Mouse (Mus musculus) cerebellum, adult 18-20 months (tissue): ENCODE measurements around the gene Lrrn1.

Experiments used
- DNase-seq, 2 experiments: peaks; one replicate each; pipeline ENCODE4 v3.0.0; 2021

The Lrrn1 gene

GRCm38 (mm10) chr6:107528877-107529864, at the start of gene Lrrn1:
Gene Lrrn1, plus strand, starts transcription at chr6:107529768.
- peak; percentile 90 for DNase-seq

GRCm38 (mm10) chr6:107494491-107494890, 35.1 kb upstream of the Lrrn1 start:
- DNase-seq, result no peak

DNA sequence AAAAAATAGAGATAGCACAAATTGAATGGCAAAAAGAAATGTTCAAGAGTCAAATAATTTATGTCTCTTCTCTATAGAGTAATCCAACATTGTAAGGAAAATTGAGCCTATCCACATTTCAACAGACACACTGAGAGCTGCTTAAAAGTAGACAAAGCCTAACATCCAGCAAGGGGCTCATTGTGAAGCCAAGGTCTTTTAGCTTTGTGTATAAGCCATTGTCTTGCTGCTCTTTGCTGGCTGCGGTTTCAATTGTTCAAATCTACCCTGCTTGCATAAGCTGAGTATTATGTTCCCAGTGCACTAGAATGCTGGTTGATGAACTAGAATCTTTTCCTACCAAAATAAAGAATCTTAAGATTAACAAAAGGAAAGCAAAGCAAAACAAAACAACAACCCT, 33.7 kb upstream of the Lrrn1 start:
- DNase-seq, result no peak

- no peak for DNase-seq
These were observed 15.9 kb upstream of the Lrrn1 start for GRCm38 (mm10) chr6:107513716-107514115.

- no peak for DNase-seq
These were observed 5.6 kb upstream of the Lrrn1 start for GRCm38 (mm10) chr6:107523953-107524352.

DNA sequence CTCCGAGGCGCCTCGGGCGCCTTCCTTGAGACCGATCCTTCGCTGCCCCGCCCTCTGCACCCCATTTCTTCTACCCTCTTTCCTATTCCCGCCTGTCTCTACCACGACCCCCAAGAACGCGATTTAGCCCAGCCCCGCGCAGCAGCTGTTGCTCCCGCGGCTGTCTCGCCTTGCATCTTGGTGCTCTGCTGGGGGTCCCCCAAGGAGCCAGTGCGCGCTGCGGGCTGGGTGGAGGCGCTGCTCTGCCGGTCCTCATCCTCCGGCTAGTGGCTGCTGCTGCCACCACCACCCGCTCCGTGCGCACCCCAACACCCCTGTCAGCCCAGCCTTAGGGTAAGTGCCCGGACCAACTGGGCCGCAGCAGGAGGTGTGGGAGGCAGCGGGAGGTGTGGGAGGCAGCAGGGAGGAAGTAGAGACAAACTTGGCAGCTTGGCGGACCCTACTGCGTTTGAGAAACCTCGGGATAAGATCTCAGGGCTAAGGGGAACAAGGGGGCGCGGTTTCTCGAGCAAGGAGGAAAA, 403 bp downstream of the Lrrn1 start:
- peak; percentile 75 for DNase-seq

DNA sequence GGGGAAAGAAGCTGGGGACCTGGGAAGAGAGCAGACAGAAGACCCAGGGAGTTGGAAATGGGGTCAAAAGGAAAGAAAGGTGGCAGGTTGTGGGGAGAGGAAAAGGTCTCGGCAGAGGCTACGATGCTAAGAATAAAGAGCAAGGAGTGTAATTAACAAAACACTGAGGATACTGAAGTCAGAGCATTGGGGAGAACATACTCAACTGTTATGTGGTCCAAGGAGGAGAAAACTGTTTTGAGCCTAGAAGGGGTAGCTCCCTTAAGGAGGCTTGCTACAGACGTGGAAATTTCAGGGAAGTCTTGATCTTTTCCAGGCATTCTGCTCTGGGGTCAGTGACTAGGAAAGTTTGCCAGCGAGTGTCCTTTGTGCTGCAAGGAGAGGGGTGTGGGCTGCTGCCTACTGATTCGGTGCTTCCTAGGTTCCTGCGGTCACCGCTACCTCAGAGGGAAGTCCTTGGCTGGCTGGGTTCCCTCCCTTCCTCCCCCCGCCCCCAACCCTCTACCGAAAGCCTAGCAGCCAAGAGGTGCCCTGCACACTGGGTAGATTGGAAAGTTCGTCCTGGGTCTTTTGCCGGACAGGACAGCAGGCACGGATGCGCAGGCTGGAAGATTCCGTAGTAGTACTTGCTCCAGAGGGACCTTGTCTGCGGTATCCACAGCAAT, 1.2 kb downstream of the Lrrn1 start:
- peak; percentile 41 to 51 for DNase-seq

GRCm38 (mm10) chr6:107531526-107532080, 2.0 kb downstream of the Lrrn1 start:
- DNase-seq, result no peak

GRCm38 (mm10) chr6:107534533-107534932, 5.0 kb downstream of the Lrrn1 start:
- DNase-seq, result no peak

- DNase-seq, result no peak
These were observed 7.1 kb downstream of the Lrrn1 start for GRCm38 (mm10) chr6:107536631-107537030.

DNA sequence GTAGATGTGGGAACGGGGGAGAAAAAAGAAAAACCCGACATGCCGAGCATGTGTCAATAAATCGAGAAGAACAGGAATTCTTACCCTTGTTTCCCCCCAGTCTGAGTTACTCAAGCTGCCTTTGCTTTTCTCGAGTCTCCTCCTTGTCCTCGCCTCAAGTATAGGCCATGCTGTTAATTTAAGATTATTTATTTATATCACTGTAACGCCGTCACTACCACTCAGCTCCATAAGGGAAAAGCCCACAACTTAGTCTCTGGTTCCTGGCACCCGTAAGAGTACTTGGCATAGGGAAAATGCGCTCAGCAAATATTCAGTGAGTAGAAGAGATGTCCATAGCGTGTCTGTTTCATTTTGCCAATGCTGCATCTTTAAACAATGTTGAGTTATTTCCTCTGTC, 11.7 kb downstream of the Lrrn1 start:
- no peak for DNase-seq

DNA sequence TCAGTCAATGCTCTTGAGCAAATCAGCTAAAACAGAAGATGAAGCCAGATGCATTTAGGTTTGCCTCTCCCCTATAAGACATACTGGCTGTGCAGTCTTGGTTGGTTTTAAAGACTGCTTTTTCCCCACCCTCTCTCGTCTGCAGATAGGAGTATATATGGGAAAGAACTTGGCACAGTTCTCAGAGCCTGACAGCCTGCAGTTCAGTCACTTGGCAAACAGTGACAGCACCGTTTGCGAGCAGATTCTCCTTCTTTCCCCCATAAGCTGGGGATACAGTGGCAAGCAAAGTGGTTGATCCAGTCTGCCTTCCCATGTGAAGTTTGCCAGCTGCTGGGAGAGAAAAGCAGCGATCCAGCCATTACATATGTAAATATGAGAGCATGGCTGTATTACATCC, 12.3 kb downstream of the Lrrn1 start:
- DNase-seq, result peak; percentile 49 to 57

DNA sequence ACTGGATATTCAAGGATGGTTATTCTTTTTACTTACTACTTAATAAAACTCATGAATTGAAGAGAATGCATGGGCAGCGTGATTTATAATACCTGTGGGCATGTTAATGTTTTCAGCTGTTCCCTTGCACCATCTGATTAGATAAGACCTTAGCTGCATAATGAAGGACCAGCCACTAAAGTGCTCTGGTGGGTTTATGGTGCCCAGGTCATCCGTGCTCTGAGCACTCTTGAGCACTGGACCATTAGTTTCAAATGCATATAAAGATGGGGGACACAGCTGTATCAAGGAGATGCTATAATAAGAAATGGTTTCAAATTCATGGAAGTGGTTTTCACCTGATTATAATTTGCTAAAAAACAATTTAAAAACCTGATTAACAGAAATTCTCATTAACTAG, 16.7 kb downstream of the Lrrn1 start:
- DNase-seq, result no peak

DNA sequence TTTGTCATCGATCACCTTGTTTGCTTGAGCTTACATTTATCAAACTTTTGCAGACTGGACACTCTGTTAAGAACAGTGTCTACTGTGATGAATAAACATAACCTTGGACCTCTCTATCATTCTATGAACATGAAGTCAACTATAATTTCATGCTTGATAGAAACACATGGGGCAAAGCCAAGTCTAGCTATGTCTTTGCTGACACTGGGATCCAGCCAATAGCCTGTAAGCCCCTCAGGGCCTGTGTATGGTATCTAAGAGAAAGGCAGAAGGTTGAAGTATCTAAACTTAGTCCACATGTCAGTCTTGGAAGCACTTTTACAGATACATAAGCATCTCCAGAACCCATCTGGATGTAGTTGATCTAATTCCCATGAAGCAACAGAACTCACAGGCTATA, 22.9 kb downstream of the Lrrn1 start:
- DNase-seq, result no peak

DNA sequence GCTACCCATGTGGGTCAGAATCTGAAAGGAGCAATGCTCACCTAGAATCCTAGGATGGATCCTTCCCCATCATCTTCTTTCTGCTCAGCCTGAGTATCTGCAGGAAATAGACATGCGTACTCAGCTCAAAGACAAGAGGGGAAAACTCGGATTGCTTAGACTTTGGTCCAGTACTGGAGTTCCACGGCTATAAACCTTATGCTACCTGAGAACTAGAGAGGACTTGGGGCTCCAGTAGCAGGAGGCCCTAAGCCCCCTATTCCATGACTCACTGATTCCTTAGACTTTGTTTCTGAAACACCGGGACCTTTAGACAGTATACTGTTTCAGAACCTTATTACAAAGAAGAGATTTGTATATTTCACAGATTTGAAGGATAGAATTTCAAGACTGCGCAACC, 25.8 kb downstream of the Lrrn1 start:
- DNase-seq, result no peak

GRCm38 (mm10) chr6:107556996-107557395, 27.4 kb downstream of the Lrrn1 start:
- DNase-seq, result peak; percentile 74 to 85

DNA sequence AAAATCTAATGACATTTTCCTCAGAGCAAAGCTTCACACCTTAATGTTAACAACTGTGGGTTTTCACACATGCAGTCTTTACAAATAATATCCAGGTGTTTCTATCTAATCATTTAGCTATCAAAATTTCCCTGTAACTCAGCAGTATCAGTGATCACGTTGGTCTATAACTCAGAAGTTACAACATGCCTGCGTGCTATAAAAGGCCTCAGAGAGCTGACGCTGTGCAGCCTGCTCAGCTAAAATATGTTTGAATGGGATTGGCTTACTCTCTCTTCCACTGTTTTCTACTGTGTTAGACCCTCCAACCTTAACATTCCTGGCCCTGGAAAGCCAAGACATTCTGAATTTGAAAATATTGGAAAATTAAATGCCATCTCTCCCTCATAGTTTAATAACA, 28.2 kb downstream of the Lrrn1 start:
- no peak for DNase-seq

DNA sequence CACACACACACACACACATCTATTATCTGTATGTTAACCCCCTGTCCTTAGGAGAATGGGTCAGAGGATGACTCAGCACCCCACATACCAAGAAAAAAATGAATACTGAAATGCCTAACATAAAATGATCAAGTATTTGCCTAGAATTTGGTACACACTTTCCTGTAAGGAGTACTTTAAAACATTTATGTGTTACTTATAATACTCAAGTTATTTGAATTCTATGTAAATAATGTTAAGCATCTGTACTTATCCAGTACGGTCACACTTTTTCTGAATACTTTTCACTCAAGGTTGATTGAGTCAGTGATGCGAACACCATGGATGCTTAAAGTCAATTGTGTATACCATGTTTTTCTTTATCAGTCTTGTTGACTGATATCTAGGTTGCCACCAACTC, 32.7 kb downstream of the Lrrn1 start:
- DNase-seq, result no peak

DNA sequence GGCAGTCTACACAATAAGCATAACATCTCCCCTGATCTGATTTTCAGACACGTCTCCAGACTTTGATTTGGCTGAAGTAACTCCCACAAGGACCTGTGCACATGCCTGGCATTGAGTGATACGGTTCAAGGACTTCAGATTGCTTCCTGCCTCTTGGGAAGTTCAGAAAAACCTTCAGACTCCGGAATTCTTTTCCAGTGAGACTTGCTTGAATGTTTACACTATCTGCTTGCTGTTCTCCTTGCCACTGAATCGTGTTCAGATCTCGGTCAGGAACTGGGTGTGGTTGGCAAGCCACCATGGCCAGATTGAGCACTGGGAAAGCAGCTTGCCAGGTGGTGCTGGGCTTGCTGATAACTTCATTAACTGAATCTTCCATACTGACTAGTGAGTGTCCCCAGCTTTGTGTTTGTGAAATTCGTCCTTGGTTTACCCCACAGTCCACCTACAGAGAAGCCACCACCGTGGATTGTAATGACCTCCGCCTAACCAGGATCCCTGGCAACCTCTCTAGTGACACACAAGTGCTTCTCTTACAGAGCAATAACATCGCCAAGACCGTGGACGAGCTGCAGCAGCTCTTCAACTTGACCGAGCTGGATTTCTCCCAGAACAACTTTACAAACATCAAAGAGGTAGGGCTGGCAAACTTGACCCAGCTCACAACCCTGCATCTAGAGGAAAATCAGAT, 37.5 kb downstream of the Lrrn1 start:
- peak; percentile 82 to 87 for DNase-seq

DNA sequence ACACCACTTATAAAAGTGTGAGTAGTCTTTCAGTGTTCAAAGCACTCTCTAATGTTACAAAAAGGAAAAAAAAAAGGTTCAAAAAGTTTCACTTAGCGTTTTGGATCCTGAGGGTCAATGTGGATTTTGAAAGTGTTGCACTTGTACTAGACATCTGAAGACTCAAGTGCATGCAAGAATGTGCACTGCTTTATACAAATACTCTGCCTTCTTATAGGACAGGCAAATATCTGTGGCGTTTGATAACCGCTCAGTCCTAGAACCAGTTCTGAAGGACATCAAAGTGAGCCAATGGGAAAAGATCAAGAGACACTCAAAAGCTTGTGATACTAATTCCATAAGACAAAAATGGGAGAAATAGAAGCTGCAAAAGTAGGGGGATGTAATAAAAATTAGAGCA, 45.0 kb downstream of the Lrrn1 start:
- no peak for DNase-seq

DNA sequence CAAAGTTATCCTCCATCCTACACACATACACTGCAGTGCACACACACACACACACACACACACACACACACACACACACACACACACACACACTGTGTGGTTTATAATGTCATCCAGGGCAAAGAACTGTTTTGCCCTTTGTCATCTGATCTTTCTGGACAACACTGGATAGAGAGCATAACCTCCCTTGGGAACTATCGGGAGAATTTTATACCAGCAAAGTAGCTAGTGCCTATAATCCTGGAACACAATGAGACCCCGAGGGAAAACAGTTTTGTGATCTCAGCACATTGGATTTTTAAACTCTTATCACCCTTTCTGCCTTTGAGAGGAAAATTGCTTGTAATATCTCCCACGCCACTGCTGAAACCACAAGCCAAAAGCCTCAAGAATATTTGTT, 45.8 kb downstream of the Lrrn1 start:
- no peak for DNase-seq

DNA sequence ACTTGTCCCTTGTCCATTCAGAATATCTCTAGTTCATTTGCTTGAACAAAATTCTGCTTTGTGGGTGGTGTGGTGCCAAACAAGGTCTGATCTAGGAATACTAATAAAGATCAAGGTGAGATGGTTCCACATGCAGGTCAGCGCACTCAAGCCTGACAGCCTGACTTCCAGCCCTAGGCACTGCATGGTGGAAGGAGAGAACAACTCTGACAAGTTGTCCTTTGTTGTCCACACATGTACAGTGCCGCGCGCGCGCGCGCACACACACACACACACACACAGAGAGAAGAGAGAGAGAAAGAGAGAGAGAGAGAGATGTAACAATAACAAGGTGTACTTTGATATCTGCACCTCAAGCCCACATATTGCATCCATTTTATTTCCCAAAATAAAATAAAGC, 47.7 kb downstream of the Lrrn1 start:
- no peak for DNase-seq
